ENCODE assay signal across 9 mouse cellular contexts in genomic region chr2:77249771-77250681, GRCm38 (mm10). TPM values are rescaled to one million over a fixed set of nuclear protein-coding genes. Genes with fewer than 3 reads are reported as not detected.
DNase-seq lines count a peak whose midpoint lies in the region; ATAC-seq and TF ChIP-seq lines count a peak whose summit lies in the region.
"Had no signal": no experiment of that assay in that cellular context is flagged by ENCODE, and none has a peak within 500 bp of the region (broad histone marks: within the 10 kb centered on the region; RNA-seq: fewer than 3 reads in every experiment).

No protein-coding gene starts in this region.

- TF ChIP-seq POLR2A in MEL (IDR thresholded peaks at IDR 0.05; ENCODE audit: control insufficient read depth in 1 of 2, insufficient read depth in 1 of 2, low read depth in 1 of 2, low read length in 2 of 2, poor library complexity in 1 of 2) = no peak

- H3K27ac ChIP-seq in MEL (ENCODE audit: control insufficient read depth, low read depth, low read length) = no peak overlapping the region
- H3K27ac ChIP-seq: heart, embryonic 13.5 days had no signal

- no peaks in the 10 kb centered on the region for H3K27me3 ChIP-seq in MEL (ENCODE audit: control insufficient read depth in 1 of 2, insufficient read depth in 2 of 2, low read length in 2 of 2)
- H3K27me3 ChIP-seq: heart, embryonic 13.5 days had no signal

- no peak overlapping the region for H3K9ac ChIP-seq in MEL (ENCODE audit: control insufficient read depth, low read depth, low read length, poor library complexity, severe bottlenecking)
- H3K9ac ChIP-seq: heart, embryonic 13.5 days had no signal

- peak; percentile 25 for TF ChIP-seq RAD21 in MEL (IDR thresholded peaks at IDR 0.05; ENCODE audit: low read depth, low read length)

- H3K4me3 ChIP-seq in MEL (ENCODE audit: control insufficient read depth in 1 of 2, insufficient read depth in 1 of 2, low read depth in 2 of 2, low read length in 2 of 2) = no peak overlapping the region
- H3K4me3 ChIP-seq: heart, embryonic 13.5 days had no signal

- DNase-seq in CD4-positive, CD25-positive, alpha-beta regulatory T cell, adult 2 months (ENCODE audit: low read depth, low spot score) = peak; percentile 69
- DNase-seq in MEL (ENCODE audit: low read depth, low spot score) = peak; percentile 15
- DNase-seq in cerebellum, adult 8-10 months = peak; percentile 78
- peak; percentile 38 for DNase-seq in gastrocnemius, postnatal 14 days
- DNase-seq in kidney, adult 9 months = peak; percentile 72
- DNase-seq in testis, postnatal 10 days (ENCODE audit: low spot score) = peak; percentile 66

- intact Hi-C loops in gastrocnemius, postnatal 14 days (cut with DNase I; ENCODE audit: low total_unique reads) = loop anchor here (10.0 kb wide), 1 partner anchor 95 kb away; no protein-coding TSS in a partner anchor

- H3K4me1 ChIP-seq in MEL (ENCODE audit: control insufficient read depth in 1 of 2, insufficient read depth in 2 of 2, low read length in 2 of 2) = no peaks in the 10 kb centered on the region

- peak in 2 of 3 experiments; percentile 46 to 52; a peak in 4 of 6 replicates for TF ChIP-seq CTCF in MEL (IDR thresholded peaks at IDR 0.05 in 2 of 3, conservative IDR thresholded peaks at IDR 0.05 in 1 of 3; ENCODE audit: control insufficient read depth in 1 of 3, insufficient read depth in 1 of 3, low read depth in 2 of 3, low read length in 3 of 3, poor library complexity in 1 of 3, severe bottlenecking in 1 of 3)

- no peaks in the 10 kb centered on the region for H3K36me3 ChIP-seq in MEL (ENCODE audit: control insufficient read depth in 1 of 2, insufficient read depth in 2 of 2, low read length in 2 of 2)

- no peaks in the 10 kb centered on the region for H3K79me2 ChIP-seq in MEL (ENCODE audit: control insufficient read depth, insufficient read depth, low read length, poor library complexity)

- ATAC-seq in CD4-positive, CD25-positive, alpha-beta regulatory T cell, adult 4 months = no peak
- peak; percentile 98 for ATAC-seq in megakaryocyte progenitor cell, adult 5-6 weeks (replicated peaks; ENCODE audit: poor library complexity)

- no peaks in the 10 kb centered on the region for H3K9me3 ChIP-seq in MEL (replicated peaks; ENCODE audit: insufficient read depth, low read length)
- H3K9me3 ChIP-seq: heart, embryonic 13.5 days had no signal

- no peak for TF ChIP-seq EP300 in MEL (IDR thresholded peaks at IDR 0.05; ENCODE audit: low read depth in 1 of 2, low read length in 2 of 2)

TF ChIP-seq in MEL, 35 proteins besides CTCF, POLR2A, EP300 and RAD21:
- TF ChIP-seq SMC3 (IDR thresholded peaks at IDR 0.05; ENCODE audit: low read depth, low read length) (peak; percentile 36), POLR2AphosphoS5 (IDR thresholded peaks at IDR 0.05; ENCODE audit: borderline replicate concordance, low read depth, low read length) (no peak)

RNA-seq across cellular contexts. Expression of gene Sestd1, which starts 30.4 kb away (rescaled TPM):
- polyA plus RNA-seq in CD4-positive, CD25-positive, alpha-beta regulatory T cell, adult 4 months (2017; shearing (Covaris generic)) = under 1 TPM; 0.04 to 0.16 TPM
- total RNA-seq in MEL (2012; rRNA removed) = not detected in 2 replicates
- polyA plus RNA-seq in MEL (2012; ENCODE audit: insufficient read depth in 1 of 2, insufficient read length in 2 of 2, low read depth in 1 of 2, low replicate concordance in 2 of 2, missing spikeins in 1 of 2) = not detected
- total RNA-seq in gastrocnemius, postnatal 14 days (2021) = 10 to 100 TPM; 11.0 to 11.1 TPM
- total RNA-seq in megakaryocyte progenitor cell, adult 5-6 weeks (2015) = 6.3 and 7.3 TPM in 2 replicates
- total RNA-seq in megakaryocyte progenitor cell, adult 5-6 weeks (2017) = 8.4 and 14.8 TPM in 2 replicates

Comparison
In these comparisons a context has a peak if more than half of its experiments do, and no peak if none do; other contexts are left out.
1. DNase-seq: peak in every context shown above with its lines; median percentile 78 in cerebellum, adult 8-10 months; 72 in kidney, adult 9 months; 69 in CD4-positive, CD25-positive, alpha-beta regulatory T cell, adult 2 months; 66 in testis, postnatal 10 days; 38 in gastrocnemius, postnatal 14 days; 15 in MEL.